Mouse (Mus musculus) layer of hippocampus, postnatal 10 days (tissue): Measurements from ENCODE around the gene Laptm4a. TPM values are rescaled to one million over a fixed set of nuclear protein-coding genes. Genes with fewer than 3 reads are reported as not detected.

Source experiments
- DNase-seq, 2 experiments: peaks; one replicate each; pipeline ENCODE4 v3.0.0; 2021; ENCODE audit warnings: low spot score in 2 of 2
- total RNA-seq, 2 experiments: library from RNA; stranded (reverse); gene quantifications; 2 replicates each; pipeline ENCODE4 v1.2.3; 2021

Laptm4a gene
- total RNA-seq, 2 experiments from 2014 or later, result 205 to 226 TPM

DNA sequence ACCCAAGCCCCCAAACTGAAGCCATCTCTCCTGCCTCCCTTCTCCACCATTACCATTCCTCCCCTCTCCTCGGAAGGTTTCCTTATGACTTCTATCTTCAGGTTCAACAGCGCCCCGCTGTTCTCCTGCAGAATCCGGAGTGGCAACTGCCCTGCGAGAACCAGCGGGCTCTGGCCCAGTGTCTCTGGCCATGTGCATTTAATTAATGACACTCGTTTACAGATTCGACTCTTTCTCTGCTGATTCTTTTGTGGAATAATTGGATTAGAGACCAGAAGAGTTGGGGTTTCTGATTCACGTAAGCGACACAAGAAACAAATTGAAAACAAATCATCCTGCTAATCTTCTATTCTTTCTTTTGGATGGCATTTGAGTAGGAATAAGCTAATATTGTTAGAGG lies 31.7 kb downstream of the Laptm4a start:
- DNase-seq, result no peak

DNA sequence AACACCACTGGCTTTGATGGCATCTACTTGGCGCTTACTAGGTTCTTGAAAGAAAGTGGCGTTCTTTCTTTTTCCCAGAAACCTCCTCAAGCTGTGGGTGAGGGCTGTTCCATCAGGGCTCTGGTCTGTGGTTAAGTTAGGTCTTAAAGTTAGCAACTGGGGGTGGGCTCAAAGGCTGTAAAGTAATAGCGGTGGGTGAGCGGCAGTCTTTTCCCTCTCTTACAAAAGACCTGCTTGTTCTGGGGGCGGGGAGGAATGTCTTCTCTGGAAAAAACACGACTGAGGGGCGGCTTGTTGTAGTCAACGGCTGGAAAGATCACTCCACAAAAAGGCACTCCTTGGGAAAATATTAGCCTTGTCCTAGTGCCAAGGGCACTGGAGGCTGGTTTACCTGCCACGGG lies 32.7 kb downstream of the Laptm4a start:
- DNase-seq, result no peak

DNA sequence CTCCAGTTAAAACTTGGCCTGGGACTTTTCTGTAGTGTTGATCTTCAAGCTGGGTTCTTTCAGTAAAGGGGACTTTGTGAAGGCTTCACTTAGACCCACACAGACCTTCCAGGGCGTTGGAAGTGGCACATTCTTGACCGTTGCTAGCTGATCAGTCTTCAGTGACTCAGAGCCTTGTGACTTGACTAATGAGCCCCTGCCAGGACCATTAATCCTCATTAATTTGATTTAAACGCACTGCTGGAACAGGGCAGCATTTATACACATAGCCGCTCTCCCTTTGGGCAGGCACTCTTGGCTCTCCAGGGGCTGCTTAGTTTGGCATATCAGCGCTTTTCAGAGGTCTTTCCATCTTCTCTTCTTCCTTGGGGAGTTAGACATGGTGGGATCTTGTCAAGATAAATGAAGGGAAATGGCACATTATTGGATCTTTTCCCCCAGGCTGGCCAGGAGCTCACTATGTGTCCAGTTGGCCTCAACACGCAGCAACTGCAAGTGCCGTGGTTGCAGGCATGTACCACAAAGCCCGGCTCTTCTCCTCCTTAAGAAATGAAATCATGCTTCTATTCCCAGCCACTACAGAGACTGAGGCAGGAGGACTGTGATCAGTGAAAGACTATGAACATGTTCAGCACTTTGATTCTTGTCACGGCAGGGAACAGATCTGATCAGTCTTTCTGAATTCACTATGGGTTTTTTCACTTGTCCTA lies 40.3 kb downstream of the Laptm4a start:
- no peak for DNase-seq

DNA sequence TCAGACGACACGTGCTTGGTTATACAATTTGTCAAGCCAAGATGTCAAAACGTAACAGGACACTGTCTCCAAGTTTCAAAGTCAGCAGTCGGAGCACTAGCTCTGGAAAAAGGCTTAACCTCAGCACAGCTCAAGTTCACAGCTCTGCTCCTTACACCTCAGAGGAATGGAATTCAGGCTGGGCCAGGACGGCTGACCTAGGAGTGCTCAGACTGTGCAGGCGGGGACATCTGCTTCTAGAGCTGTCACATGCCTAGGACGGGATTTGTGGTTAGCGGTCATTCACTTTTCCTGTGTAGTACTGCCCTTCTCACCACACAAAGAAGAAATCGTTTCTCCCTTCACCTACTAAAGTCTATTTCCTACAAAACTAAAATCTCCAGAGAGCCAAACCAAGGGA lies 48.4 kb downstream of the Laptm4a start:
- no peak for DNase-seq

DNA sequence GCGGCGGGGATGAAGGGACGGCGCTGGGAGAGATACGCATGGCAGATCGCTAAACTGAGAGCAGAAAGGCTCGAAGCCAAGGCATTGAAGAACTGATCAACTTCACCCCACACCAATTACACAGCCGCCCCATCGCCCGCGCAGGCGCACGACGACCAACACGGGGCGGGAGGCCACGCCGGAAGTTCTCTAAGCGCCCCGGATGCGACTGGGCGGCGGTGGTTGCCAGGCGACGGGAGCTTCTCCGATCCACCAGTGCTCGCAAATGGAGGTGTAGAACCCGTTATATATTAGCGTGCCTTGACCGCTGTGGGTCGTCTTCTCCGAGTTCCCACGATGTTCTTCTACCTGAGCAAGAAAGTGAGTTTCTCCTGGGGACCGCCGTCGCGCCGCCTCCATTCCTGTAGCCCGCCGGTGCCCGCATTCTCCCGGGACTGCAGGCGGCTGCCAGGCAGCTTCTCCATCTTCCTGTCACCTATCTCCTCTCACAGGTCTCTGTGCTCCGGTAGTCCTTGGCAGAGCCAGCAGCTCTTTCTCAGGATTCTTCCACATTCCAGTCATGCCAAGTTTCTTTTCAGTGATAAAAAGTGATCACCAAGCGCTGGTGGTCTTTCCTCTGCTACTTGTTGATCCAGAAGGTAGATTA lies 52.5 kb downstream of the Laptm4a start, which contains the start of gene Wdr35:
Wdr35 (plus strand) TSS at position 73 of the 646 bp plus-strand sequence.
- peak; percentile 91 to 94 for DNase-seq

DNA sequence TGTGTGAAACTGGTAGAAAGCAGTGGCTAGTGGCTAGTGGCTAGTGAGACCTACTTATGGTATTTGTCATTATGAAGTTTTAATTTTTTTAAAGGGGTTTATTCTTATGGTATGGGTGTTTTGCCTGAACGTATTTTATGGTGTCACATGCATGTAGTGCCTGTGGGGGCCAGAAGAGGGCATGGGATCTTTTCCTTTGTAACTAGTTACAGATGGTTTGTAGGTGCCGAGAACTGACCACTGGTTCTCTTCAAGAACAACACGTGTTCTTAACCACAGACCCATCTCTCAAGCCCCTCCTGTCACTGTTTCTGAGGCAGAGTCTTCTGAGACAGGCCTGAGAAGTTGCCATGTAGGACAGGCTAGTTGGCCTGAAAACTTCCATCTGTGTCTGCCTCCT lies 53.6 kb downstream of the Laptm4a start:
- DNase-seq, result no peak

Other genes starting within 250 kb of the Laptm4a start
- 100 to 1,000 TPM; 146 to 157 TPM for gene Pum2, start 247.5 kb upstream of the Laptm4a start, total RNA-seq
- 1 to 10 TPM; 4.8 to 5.2 TPM for gene Sdc1, start 150.3 kb upstream of the Laptm4a start, total RNA-seq
- under 1 TPM in 1 of 2 experiments, not detected in 1; 0.11 TPM for gene Matn3, start 26.3 kb downstream of the Laptm4a start, total RNA-seq
- 10 to 100 TPM; 43.0 to 47.6 TPM for gene Wdr35, start 52.2 kb downstream of the Laptm4a start, total RNA-seq
- 1 to 10 TPM; 3.7 to 4.4 TPM for gene Ttc32, start 108.3 kb downstream of the Laptm4a start, total RNA-seq